Mouse (Mus musculus): Measurements from ENCODE around the gene Rrp1. TPM values are rescaled to one million over a fixed set of nuclear protein-coding genes. Genes with fewer than 3 reads are reported as not detected.
"Not testable (repeated sequence)": the region's sequence is repeated elsewhere in the genome, so short reads cannot be mapped to it uniquely, and the experiment has no call there.

Gene Rrp1
- total RNA-seq, 2 experiments from 2014 or later = 113 to 119 TPM

DNA sequence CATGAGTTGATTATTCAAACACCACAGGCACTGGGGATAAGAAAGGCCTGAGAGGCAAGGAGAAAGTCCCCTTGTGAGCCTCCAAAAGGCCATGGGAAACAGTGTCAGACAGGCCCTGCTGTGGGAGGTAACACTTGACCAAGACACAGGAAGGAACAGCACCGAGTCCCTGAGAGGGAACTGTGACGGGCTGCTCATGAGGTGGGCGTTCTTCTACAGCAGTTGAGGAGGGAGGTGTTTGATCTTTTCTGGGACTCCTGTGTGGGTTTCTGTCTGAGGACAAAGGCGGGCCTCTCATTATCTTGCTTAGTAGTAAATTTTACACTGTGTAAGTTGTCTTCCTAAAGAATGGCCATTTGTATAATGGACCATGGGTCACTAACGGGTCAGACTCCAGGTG is 27.3 kb downstream of the Rrp1 start:
- no peak for DNase-seq (ENCODE audit: low spot score in 2 of 2)

DNA sequence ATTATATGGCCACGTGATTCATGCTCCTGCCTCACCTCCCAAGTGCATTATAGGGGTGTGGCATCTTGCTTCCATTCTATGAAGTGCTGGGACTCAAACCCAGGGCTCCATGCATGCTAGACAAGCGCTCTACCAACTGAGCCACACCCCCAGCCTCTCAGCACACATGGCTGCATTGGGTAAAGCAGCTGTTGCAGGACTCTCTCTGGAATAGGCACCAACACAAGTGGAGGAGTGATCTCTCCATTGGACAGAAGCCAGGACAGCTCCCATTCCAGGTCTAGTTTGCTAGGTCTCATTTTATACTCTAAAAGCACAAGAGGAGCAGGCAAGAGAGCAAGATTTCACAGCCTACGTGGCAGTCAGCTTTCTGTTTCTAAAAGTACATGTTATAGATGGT is 29.3 kb downstream of the Rrp1 start:
- DNase-seq (ENCODE audit: low spot score in 2 of 2) = no peak

DNA sequence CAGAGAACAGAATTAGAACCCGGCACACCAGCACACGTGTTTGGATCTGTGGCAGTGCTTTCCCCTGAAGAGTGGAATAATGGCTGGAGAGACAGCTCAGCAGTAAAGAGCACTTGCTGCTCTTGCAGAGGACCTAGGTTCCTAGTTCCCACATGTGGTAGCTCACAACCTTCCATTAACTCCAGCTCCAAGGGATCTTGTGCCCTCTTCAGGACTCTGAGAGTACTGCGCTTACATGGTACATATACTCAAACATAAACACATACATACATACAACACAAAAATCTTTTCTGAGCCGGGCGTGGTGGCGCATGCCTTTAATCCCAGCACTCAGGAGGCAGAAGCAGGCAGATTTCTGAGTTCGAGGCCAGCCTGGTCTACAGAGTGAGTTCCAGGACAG is 34.3 kb downstream of the Rrp1 start:
- DNase-seq (ENCODE audit: low spot score in 2 of 2) = no peak

DNA sequence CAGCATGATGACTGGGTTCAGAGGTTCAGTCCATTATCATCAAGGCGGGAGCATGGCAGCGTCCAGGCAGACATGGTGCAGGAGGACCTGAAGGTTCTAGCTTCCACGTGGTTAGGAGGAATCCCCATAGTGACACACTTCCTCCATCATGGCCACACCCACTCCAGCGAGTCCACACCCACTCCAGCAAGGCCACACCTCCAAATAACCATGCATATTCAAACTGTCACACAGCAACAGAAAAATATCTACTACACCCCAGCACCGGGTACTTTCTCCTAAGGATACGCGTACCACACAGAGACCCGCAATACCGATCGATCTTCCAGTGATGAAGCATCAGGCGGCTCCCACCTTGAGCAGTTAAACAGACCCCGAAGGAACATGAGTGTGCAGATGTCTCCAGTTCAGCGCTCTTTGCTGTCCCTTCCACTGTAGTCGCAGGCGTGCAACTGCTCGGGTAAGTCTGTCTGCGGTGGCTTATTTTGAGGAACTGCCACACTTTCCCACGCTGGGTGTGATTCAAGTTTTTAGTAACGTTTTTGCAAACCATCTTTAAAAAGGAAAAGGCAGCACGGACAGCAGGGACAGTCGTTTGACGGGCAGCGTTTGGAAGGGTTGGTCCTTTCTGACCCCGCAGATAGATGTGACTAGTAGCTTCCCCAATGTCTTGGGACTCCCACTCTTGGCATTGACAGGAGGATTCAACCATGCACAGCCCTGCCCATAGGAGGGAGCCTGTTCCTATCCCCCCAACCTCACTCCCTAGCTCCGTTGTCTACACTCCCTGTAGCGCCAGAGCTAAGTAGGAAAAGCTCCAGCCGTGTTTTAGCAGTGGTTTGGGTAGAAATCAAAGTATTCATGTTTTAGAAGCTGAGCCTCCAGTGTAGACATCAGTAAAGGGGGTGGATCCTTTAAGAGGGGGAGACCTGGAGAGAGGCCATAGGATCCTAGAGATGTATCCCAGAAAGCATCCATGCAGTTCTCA is 39.9 kb downstream of the Rrp1 start:
- no peak for DNase-seq (ENCODE audit: low spot score in 2 of 2)

DNA sequence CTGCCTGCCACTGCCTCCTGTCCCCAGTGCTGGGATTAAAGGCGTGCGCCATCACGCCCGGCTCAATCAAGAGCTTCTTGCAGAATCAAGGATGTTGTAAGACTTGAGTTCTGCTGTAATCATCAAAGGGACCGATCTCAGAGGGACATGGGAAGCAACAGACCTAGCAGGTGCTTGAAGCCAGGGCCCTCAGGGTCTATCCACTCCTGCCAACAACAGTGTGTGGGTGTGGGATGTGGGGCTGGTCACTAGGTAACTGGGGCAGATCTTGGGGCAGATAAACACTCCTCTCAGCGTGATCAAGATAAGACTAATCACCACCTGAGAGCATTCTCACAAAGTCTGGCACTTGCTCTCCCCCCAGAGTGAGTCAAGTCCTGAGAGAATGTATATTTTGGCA is 41.1 kb downstream of the Rrp1 start:
- DNase-seq (ENCODE audit: low spot score in 2 of 2) = no peak

DNA sequence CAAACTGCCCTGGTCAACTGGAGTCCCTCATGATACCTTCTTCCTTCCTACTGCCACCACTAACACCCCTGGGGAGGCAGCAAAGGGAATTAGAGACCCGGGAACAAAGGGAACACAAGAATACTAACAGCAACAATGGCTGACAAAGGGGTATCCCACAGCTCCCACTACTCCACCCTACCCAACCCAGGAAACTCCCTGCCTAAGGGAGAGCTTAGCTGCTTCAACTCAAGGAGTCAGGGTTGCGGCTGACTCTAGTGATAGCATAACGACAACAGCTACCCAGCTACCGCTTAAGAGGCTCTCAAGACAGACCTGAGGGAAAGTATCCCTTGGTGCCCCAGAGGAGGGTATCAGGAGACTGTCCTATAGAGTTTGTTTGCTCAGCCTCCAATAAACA is 45.3 kb downstream of the Rrp1 start:
- DNase-seq (ENCODE audit: low spot score in 2 of 2) = no peak

DNA sequence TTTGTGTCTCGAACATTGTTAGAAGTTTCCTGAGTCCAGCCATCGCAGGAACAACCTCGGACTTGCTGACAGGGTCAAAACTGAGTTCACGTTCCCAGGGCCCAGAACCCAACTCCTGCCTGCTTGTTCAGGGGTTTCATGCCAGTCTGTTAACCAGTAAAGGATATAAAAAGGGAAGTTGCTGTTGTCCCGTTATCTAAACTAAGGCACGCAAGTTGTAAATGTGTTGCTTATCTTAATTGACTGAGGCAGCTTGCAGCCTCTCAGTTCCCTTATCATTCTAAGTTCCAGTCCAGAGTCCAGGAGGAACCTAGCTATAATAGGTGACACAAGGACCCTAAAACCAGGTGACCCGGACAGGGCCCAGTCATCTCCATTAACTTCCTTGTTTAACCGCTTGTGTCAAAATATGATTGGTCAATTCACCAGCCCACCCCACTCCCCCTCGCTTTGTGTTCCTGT is 46.0 kb downstream of the Rrp1 start:
- no peak for DNase-seq (ENCODE audit: low spot score in 2 of 2)

DNA sequence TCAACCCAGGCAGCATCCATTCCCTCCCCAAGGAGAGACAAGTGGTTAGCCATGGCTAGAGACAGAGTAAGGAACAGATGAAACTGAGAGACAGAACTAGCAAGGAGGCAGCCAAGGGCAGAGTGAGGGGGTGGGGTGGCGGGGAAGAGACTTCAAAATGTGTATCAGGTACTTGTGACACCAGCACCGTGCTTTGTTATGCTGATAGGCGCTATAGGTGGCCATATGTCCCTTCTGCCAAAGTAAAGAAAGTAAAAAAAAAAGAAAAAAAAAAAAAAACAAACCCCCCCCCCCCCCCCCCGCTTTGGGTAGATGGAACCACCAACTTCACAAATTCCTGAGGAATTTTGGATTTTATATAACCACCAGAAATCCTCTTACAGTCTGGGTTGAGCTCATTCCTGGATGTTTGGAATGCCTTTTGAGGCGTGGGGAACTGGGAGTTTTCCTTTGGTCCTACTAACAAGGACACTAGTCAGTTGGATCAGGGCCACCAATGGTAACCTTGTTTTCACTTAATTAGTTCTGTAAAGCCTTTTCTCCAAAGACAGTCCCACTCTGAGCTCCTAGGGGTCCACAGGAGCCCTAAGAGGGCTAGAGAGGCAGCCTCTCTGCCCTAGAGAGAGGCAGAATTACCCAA is 46.5 kb downstream of the Rrp1 start:
- no peak for DNase-seq (ENCODE audit: low spot score in 2 of 2)

DNA sequence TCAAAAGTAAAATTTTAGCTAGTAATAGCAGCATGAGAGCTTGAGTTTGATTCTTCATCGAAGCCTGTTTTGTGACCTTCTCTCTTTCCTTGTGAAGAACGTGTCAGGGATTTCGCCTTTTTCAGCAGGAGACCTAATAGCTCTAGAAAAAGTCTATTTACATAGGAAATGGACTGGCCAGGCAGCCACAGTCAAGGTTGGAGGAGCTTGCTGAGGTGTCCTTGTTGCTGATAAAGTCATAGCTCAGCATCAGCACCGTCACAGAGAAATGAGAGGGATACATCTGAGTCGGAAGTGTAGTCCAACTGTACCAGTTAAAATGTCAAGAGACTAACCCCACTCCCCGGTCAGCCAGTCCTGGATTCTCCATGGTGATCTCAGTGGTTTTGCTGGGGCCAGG is 47.3 kb downstream of the Rrp1 start:
- DNase-seq (ENCODE audit: low spot score in 2 of 2) = no peak

DNA sequence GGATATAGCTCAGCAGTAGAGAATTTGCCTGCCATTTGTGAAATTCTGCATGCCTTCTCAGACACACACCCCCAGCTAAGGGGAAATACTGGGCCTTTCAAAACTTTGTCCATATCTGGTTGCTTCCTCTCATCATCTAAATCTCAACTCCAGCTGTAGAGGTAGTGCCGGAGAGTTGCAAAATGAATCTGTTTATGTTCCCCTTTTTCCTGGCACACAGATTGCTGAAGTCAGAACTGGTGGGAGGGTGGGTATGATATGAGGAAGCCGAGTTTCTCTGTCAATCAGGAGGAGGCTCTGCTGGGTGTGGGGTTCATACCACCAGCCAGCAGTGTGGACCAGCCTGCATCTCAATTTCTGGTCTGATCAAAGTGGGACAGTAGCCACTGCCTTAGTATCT is 48.7 kb downstream of the Rrp1 start:
- no peak for DNase-seq (ENCODE audit: low spot score in 2 of 2)

DNA sequence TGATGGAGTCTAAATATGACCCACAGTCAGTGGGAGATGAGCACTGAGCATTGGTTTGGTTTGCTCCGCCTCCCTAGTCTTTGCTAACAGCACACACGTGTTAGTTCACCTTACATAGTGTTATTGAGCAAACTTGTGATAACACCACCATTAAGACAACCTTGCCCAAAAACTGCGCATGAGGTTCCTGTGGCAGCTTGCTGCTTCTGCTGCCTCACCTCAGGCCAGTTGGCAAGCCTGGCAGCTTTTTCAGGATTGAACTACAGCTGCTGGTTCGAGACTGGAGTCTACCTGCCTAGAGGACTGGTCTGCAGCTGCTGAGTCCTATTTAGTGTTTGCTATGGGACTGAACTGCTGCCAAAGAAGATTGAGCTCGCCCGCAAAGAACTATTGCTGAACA is 49.5 kb downstream of the Rrp1 start:
- DNase-seq (ENCODE audit: low spot score in 2 of 2) = no peak

DNA sequence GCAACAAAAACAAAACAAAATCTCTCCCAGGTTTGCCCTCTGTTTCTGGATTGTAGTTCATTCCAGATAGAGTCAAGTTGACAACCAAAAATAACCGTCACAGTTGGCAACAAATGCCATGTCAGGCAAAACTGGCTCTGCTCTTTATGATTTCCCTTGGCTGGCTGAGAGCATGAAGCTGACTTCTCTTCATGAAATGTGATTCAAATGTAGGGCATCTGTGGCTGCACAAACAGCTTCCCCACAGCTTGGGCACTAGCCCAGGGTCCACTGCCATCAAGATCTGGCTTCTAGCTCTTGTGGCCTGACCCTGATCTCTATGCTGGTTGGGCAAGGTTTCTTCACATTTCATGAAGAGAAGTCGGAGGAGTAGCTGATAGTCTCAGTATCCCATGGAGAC is 50.9 kb downstream of the Rrp1 start:
- no peak for DNase-seq (ENCODE audit: low spot score in 2 of 2)

DNA sequence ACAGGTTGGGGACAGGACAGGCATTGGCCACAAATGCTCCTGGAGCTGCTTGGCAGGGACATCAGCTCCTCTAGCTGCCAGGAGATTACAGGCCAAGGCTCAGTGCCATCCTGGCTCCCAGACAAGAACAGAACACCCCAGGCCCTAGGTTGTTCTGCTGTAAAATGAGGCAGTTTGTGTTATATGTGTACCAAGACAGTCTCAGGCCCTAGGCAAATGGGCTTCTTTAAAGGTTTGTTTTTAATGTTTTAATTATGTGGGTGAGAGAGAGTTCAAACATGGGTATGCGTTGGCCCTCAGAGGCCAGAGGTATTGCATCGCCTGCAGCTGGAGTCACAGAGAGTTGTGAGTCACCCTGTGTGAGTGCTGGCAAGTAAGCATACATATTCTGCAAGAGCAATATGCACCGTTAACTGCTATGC is 52.5 kb downstream of the Rrp1 start:
- DNase-seq (ENCODE audit: low spot score in 2 of 2) = no peak

DNA sequence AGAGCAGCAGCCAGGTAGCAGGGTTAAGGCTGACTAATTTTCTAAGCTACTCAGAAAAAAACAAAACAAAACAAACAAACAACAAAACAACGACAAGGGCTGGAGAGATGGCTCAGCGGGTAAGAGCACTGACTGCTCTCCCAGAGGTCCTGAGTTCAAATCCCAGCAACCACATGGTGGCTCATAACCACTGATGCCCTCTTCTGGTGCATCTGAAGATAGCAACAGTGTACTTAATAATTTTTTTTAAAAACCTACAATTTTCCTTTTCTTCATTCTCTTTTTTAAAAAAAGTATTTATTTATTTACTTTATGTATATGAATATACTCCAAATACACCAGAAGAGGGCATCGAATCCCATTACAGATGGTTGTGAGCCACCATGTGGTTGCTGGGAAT is 53.8 kb downstream of the Rrp1 start:
- DNase-seq (ENCODE audit: low spot score in 2 of 2) = not testable (repeated sequence)

DNA sequence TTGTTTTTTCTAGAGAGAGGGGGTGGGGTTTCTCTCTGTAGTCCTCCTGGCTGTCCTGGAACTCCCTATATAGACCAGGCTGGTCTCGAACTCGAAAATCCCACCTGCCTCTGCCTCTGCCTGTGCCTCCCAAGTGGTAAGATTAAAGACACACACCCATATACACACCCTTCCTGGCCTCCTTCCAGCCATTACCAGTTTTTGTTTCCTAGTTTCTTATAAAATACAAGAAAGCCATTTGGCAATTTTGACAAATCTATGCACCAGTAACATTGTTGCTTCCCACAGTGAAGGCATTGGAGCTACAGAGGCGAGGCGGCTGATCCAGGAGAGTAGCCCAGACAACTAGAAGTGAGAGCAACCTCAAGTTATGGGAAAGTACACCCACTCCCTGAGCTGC is 54.6 kb downstream of the Rrp1 start:
- DNase-seq (ENCODE audit: low spot score in 2 of 2) = no peak

DNA sequence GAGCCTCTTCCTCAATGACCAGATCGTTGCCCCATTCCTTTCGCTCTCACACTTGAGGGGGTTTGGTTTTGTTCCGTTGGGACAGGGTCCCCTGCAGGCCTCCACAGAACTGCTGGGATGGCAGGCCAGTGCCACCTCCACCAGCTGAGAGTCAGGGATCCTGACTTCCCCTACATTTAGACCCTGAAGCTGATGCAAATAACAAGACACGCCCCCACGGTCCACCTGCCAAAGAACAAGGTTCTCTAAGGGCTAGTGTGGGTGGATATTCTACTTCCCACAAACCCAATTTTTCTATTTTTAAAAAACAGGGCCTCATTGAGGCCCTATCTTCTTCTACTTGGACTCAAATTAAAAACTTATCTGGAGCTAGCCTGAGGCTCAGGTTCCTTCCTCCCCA is 55.1 kb downstream of the Rrp1 start:
- no peak for DNase-seq (ENCODE audit: low spot score in 2 of 2)

DNA sequence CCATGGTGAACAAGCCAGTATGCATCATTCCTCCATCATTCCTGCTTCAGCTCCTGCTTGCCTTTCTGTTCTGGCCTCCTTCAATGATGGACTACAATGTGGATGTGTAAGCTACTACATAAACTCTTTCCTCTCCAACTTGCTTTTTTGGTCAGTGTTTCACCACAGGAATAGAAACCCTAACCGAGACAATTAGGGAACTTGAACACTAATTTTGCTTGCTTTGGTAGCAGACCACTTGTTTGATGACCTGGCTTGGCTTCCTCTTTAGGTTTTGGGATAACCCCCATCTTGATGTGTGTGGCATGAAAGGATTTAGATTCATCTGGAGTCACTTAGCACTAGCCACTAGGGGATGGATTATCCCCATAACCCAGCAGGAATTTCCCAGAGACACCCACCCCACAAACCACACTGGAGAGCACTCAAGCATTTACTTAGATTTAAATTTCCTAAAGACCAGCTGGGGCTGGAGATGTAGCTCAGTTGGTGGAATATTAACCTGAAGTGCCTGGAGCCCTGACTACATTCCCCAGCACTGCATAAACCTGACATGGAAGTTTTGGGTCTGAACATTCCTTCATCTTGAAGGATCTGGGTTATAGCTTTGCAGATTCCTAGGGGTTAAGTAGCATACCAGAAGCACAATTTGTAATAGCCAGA is 56.8 kb downstream of the Rrp1 start:
- no peak for DNase-seq (ENCODE audit: low spot score in 2 of 2)

DNA sequence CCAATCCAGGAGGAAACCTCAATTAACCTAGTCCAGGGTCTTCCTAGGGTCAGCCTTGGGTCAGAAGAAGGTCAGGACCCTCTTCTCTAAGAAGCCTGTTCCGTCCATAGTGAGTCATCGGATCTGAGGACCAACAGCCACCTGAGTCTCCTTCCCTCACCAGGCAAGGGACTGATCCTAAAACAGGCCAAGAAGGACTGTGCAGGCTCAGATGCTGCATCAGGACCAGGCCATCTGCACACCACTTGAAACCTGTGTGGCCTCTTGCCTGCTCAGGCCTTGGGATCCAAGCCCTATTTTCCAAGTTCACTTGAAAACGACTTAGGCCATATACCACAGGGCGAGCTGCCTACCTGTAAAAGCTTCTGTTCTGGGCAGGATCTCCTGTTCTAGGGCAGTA is 59.6 kb downstream of the Rrp1 start:
- no peak for DNase-seq (ENCODE audit: low spot score in 2 of 2)

DNA sequence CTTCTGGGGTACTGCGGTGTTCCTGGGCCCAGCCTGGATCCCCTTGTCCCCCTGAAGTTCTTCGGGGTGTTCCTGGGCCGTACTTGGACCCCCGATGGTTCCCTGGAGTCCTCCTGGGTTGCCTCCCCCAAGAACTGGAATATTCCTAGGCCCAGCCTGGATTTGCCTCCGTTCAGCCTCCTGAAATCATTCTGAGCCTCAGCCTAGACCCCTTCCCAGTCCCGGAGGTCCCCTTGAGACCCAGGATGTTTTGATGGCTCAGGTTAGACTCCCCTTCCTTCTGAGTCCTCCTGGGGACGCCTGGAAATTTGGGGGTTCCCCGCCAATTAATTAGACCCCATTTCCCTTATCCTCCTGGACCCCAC is 60.2 kb downstream of the Rrp1 start:
- DNase-seq (ENCODE audit: low spot score in 2 of 2) = no peak

DNA sequence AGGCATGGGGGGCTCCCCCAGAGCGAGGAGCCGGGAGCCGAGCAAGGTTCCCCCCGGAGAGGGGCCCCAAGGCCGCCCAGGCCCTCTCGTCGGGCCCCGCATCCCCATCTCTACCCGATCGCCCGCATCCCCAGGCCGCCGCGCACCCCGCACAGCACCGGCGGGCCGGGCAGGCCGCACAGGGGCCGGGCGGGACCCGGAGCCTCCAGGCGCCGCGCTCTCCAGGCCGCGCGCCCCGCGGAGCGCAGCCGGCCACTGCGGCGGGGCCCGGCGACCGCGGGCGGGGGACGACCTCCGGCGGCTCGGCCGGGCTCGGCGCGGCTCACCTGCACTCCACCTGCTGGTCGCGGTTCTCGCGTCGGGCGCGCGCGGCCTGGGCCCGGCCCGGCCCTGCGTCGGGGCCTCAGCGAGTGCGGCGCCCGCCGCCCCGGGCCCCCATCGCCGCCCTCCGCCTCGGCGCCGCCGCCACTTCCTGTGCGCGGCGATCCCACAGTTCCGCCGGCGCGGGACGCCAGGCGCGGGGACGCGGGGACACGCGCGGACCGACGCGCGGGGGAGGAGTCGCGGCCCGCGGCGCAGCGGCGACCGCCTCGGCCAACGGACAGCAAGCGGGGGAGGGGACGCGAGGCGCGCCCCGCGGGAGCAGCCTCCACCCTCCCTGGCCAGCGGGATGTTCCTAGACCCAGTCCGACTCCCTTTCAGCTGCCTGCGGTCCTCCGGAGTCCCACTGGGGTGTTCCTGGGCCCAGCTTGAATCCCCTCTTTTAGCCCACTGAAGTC is 60.8 kb downstream of the Rrp1 start, which contains the start of gene Agpat3:
TSS of gene Agpat3 (minus strand) at position 603 of the 779 bp plus-strand sequence.
- DNase-seq (ENCODE audit: low spot score in 2 of 2) = peak; percentile 53 to 72

DNA sequence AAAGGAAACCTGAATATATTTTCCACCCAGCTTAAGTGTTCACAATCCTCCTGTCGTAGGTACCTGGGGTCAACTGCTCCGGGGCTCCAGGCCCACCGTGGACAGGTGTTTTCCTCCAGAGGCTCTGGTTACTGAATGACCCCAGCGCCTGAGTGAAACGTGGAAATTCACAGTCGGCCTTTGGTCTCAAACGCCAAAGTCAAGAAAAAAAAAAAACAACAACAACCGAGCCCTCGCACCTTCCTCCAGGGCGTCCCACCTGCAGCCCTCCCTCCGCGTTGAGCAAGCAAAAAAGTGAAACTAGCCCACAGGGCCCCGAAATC is 61.3 kb downstream of the Rrp1 start:
- no peak for DNase-seq (ENCODE audit: low spot score in 2 of 2)

Measured in gastrocnemius, postnatal 4 days (tissue).